Mouse (Mus musculus): ENCODE results near the gene Hs6st2. TPM values are rescaled to one million over a fixed set of nuclear protein-coding genes. Genes with fewer than 3 reads are reported as not detected.
A peak's percentile ranks its signal among the peaks of the same experiment; 100 is the strongest.

Gene Hs6st2
- polyA plus RNA-seq, 1 experiment from 2014 or later = 0.82 TPM

GRCm38 (mm10) chrX:51410289-51410688, 271.4 kb downstream of the Hs6st2 start:
- H3K27ac ChIP-seq (ENCODE audit: low read depth, low read length) = no peak overlapping the region
- no peaks in the 10 kb centered on the region for H3K9me3 ChIP-seq (ENCODE audit: control insufficient read depth)
- peaks cover 4% of the 10 kb centered on the region; the same call in 1 of the 2 replicates for H3K27me3 ChIP-seq (replicated peaks; ENCODE audit: control insufficient read depth, insufficient read depth, low read length)
- no peaks in the 10 kb centered on the region for H3K36me3 ChIP-seq (ENCODE audit: control insufficient read depth, insufficient read depth)
- 47% methylated on average over 2 of the region's 2 CpGs for WGBS
- no peak for TF ChIP-seq CTCF (IDR thresholded peaks at IDR 0.05; ENCODE audit: low read depth)
- no peak overlapping the region for H3K4me3 ChIP-seq (ENCODE audit: low read depth, low read length)
- H3K4me2 ChIP-seq (replicated peaks; ENCODE audit: low read depth) = 0 out of 2 replicates have a peak overlapping the region, but pooled peaks have one; percentile 6
- ATAC-seq = no peak
- H3K9ac ChIP-seq (ENCODE audit: low read depth, low read length) = no peak overlapping the region
- H3K4me1 ChIP-seq (replicated peaks; ENCODE audit: control insufficient read depth, insufficient read depth, low read length) = no peaks in the 10 kb centered on the region

- H3K4me1 ChIP-seq (replicated peaks; ENCODE audit: control insufficient read depth, insufficient read depth, low read length) = no peaks in the 10 kb centered on the region
These were observed 284.2 kb downstream of the Hs6st2 start for GRCm38 (mm10) chrX:51397457-51397856.

GRCm38 (mm10) chrX:51374670-51375069, 307.0 kb downstream of the Hs6st2 start:
- Histone ChIP-seq H3K27ac (ENCODE audit: low read depth, low read length) (no peak overlapping the region), H3K9me3 (ENCODE audit: control insufficient read depth) (no peaks in the 10 kb centered on the region), H3K4me3 (ENCODE audit: low read depth, low read length) (no peak overlapping the region), H3K36me3 (ENCODE audit: control insufficient read depth, insufficient read depth) (no peaks in the 10 kb centered on the region), H3K27me3 (replicated peaks; ENCODE audit: control insufficient read depth, insufficient read depth, low read length) (no peaks in the 10 kb centered on the region), H3K4me2 (replicated peaks; ENCODE audit: low read depth) (no peak overlapping the region), H3K9ac (ENCODE audit: low read depth, low read length) (no peak overlapping the region), H3K4me1 (replicated peaks; ENCODE audit: control insufficient read depth, insufficient read depth, low read length) (no peaks in the 10 kb centered on the region)
- whole genome bisulfite sequencing = 18% methylated on average over 5 of the region's 5 CpGs
- no peak for ATAC-seq
- peak; percentile 75 for TF ChIP-seq CTCF (IDR thresholded peaks at IDR 0.05; ENCODE audit: low read depth)

More at GRCm38 (mm10) chrX:51397457-51397856, 284.2 kb downstream of the Hs6st2 start:
- no peak overlapping the region for H3K4me2 ChIP-seq (replicated peaks; ENCODE audit: low read depth)
- no peak for ATAC-seq
- H3K9me3 ChIP-seq (ENCODE audit: control insufficient read depth) = no peaks in the 10 kb centered on the region
- no peaks in the 10 kb centered on the region for H3K36me3 ChIP-seq (ENCODE audit: control insufficient read depth, insufficient read depth)
- H3K27ac ChIP-seq (ENCODE audit: low read depth, low read length) = no peak overlapping the region
- H3K27me3 ChIP-seq (replicated peaks; ENCODE audit: control insufficient read depth, insufficient read depth, low read length) = no peaks in the 10 kb centered on the region
- peak; percentile 68 for TF ChIP-seq CTCF (IDR thresholded peaks at IDR 0.05; ENCODE audit: low read depth)
- no peak overlapping the region for H3K9ac ChIP-seq (ENCODE audit: low read depth, low read length)
- no peak overlapping the region for H3K4me3 ChIP-seq (ENCODE audit: low read depth, low read length)

- Histone ChIP-seq H3K27ac (ENCODE audit: low read depth, low read length) (no peak overlapping the region), H3K27me3 (replicated peaks; ENCODE audit: control insufficient read depth, insufficient read depth, low read length) (no peaks in the 10 kb centered on the region), H3K4me1 (replicated peaks; ENCODE audit: control insufficient read depth, insufficient read depth, low read length) (no peaks in the 10 kb centered on the region), H3K36me3 (ENCODE audit: control insufficient read depth, insufficient read depth) (no peaks in the 10 kb centered on the region), H3K4me3 (ENCODE audit: low read depth, low read length) (no peak overlapping the region), H3K4me2 (replicated peaks; ENCODE audit: low read depth) (no peak overlapping the region), H3K9ac (ENCODE audit: low read depth, low read length) (no peak overlapping the region), H3K9me3 (ENCODE audit: control insufficient read depth) (no peaks in the 10 kb centered on the region)
- WGBS = 37% methylated on average over 5 of the region's 5 CpGs
- peak; percentile 73 for TF ChIP-seq CTCF (IDR thresholded peaks at IDR 0.05; ENCODE audit: low read depth)
- no peak for ATAC-seq
These were observed 309.0 kb downstream of the Hs6st2 start for GRCm38 (mm10) chrX:51372477-51373239.

- Histone ChIP-seq H3K9me3 (ENCODE audit: control insufficient read depth) (no peaks in the 10 kb centered on the region), H3K9ac (ENCODE audit: low read depth, low read length) (no peak overlapping the region), H3K4me3 (ENCODE audit: low read depth, low read length) (no peak overlapping the region), H3K27ac (ENCODE audit: low read depth, low read length) (no peak overlapping the region), H3K4me1 (replicated peaks; ENCODE audit: control insufficient read depth, insufficient read depth, low read length) (no peaks in the 10 kb centered on the region), H3K27me3 (replicated peaks; ENCODE audit: control insufficient read depth, insufficient read depth, low read length) (no peaks in the 10 kb centered on the region), H3K36me3 (ENCODE audit: control insufficient read depth, insufficient read depth) (no peaks in the 10 kb centered on the region), H3K4me2 (replicated peaks; ENCODE audit: low read depth) (no peak overlapping the region)
- ATAC-seq = no peak
- 83% methylated on average over 1 of the region's 1 CpGs for WGBS
- TF ChIP-seq CTCF (IDR thresholded peaks at IDR 0.05; ENCODE audit: low read depth) = no peak
These were observed 332.0 kb downstream of the Hs6st2 start for GRCm38 (mm10) chrX:51349682-51350081.

GRCm38 (mm10) chrX:51343595-51343994, 338.1 kb downstream of the Hs6st2 start:
- Histone ChIP-seq H3K9ac (ENCODE audit: low read depth, low read length) (no peak overlapping the region), H3K27ac (ENCODE audit: low read depth, low read length) (no peak overlapping the region), H3K36me3 (ENCODE audit: control insufficient read depth, insufficient read depth) (no peaks in the 10 kb centered on the region), H3K4me2 (replicated peaks; ENCODE audit: low read depth) (no peak overlapping the region), H3K27me3 (replicated peaks; ENCODE audit: control insufficient read depth, insufficient read depth, low read length) (no peaks in the 10 kb centered on the region), H3K4me3 (ENCODE audit: low read depth, low read length) (no peak overlapping the region), H3K4me1 (replicated peaks; ENCODE audit: control insufficient read depth, insufficient read depth, low read length) (no peaks in the 10 kb centered on the region), H3K9me3 (ENCODE audit: control insufficient read depth) (no peaks in the 10 kb centered on the region)
- no peak for ATAC-seq
- 35% methylated on average over 3 of the region's 3 CpGs for WGBS
- TF ChIP-seq CTCF (IDR thresholded peaks at IDR 0.05; ENCODE audit: low read depth) = peak; percentile 13; the same call in 1 of the 2 replicates

Other genes starting within 250 kb of the Hs6st2 start
- gene Usp26, start 119.4 kb upstream of the Hs6st2 start, polyA plus RNA-seq (2015; fragmentation: Nextera tagmentation; extraction: Ambion mirVana) = not detected in 2 replicates